Mouse (Mus musculus): Measurements from ENCODE around the gene Hipk2.

The Hipk2 gene

GRCm38 (mm10) chr6:38741024-38741423, 134.9 kb downstream of the Hipk2 start:
- DNase-seq = no peak

- DNase-seq = no peak
Observed at GRCm38 (mm10) chr6:38739266-38739665, 136.7 kb downstream of the Hipk2 start.

GRCm38 (mm10) chr6:38737763-38738162, 138.2 kb downstream of the Hipk2 start:
- DNase-seq = peak; percentile 43

GRCm38 (mm10) chr6:38736240-38736639, 139.7 kb downstream of the Hipk2 start:
- DNase-seq = peak; percentile 88

- no peak for DNase-seq
Observed at GRCm38 (mm10) chr6:38732681-38733080, 143.3 kb downstream of the Hipk2 start.

- DNase-seq = no peak
Observed at GRCm38 (mm10) chr6:38730169-38731146, 145.5 kb downstream of the Hipk2 start.

GRCm38 (mm10) chr6:38725515-38725914, 150.4 kb downstream of the Hipk2 start:
- no peak for DNase-seq

GRCm38 (mm10) chr6:38721361-38721760, 154.6 kb downstream of the Hipk2 start:
- DNase-seq = no peak

GRCm38 (mm10) chr6:38719229-38719628, 156.7 kb downstream of the Hipk2 start:
- no peak for DNase-seq

- no peak for DNase-seq
Observed at GRCm38 (mm10) chr6:38718625-38719024, 157.3 kb downstream of the Hipk2 start.

GRCm38 (mm10) chr6:38715881-38716280, 160.1 kb downstream of the Hipk2 start:
- no peak for DNase-seq

- DNase-seq = no peak
Observed at GRCm38 (mm10) chr6:38713957-38714898, 161.7 kb downstream of the Hipk2 start.

- DNase-seq = no peak
Observed at GRCm38 (mm10) chr6:38710449-38710848, 165.5 kb downstream of the Hipk2 start.

- peak; percentile 35 for DNase-seq
Observed at GRCm38 (mm10) chr6:38704264-38704984, 171.5 kb downstream of the Hipk2 start.

GRCm38 (mm10) chr6:38703526-38703925, 172.4 kb downstream of the Hipk2 start:
- no peak for DNase-seq

- peak; percentile 57 for DNase-seq
Observed at GRCm38 (mm10) chr6:38702810-38703399, 173.1 kb downstream of the Hipk2 start.

GRCm38 (mm10) chr6:38701421-38701820, 174.5 kb downstream of the Hipk2 start:
- DNase-seq = no peak

GRCm38 (mm10) chr6:38698233-38698889, 177.6 kb downstream of the Hipk2 start:
- peak; percentile 72 for DNase-seq

- no peak for DNase-seq
Observed at GRCm38 (mm10) chr6:38696570-38696969, 179.4 kb downstream of the Hipk2 start.

GRCm38 (mm10) chr6:38695380-38696054, 180.4 kb downstream of the Hipk2 start:
- DNase-seq = peak; percentile 89

GRCm38 (mm10) chr6:38692556-38692955, 183.4 kb downstream of the Hipk2 start:
- no peak for DNase-seq
